Mouse (Mus musculus): ENCODE measurements at regions not wholly inside any gene's neighbourhood (a gene's known extent, or its start where the extent isn't known, plus 50 kb on each side); places are given as distances from the start of the nearest gene placed in this dataset.

GRCm38 (mm10) chr8:46898697-46899445, 87.8 kb upstream of the Enpp6 start:
- ATAC-seq (replicated peaks; ENCODE audit: low read depth, poor library complexity, severe bottlenecking), result peak; percentile 49

- no peak for ATAC-seq (replicated peaks; ENCODE audit: low read depth, poor library complexity, severe bottlenecking)
Observed at GRCm38 (mm10) chr8:46900826-46901225, 85.9 kb upstream of the Enpp6 start.

GRCm38 (mm10) chr8:46904731-46905130, 82.0 kb upstream of the Enpp6 start:
- ATAC-seq (replicated peaks; ENCODE audit: low read depth, poor library complexity, severe bottlenecking), result no peak

GRCm38 (mm10) chr8:46907390-46907789, 79.3 kb upstream of the Enpp6 start:
- ATAC-seq (replicated peaks; ENCODE audit: low read depth, poor library complexity, severe bottlenecking), result no peak

- ATAC-seq (replicated peaks; ENCODE audit: low read depth, poor library complexity, severe bottlenecking), result 0 out of 2 replicates have a peak, but pooled peaks have one; percentile 32
Observed at GRCm38 (mm10) chr8:46908186-46908585, 78.5 kb upstream of the Enpp6 start.

GRCm38 (mm10) chr8:46913956-46914355, 72.7 kb upstream of the Enpp6 start:
- 0 out of 2 replicates have a peak, but pooled peaks have one; percentile 36 for ATAC-seq (replicated peaks; ENCODE audit: low read depth, poor library complexity, severe bottlenecking)

GRCm38 (mm10) chr8:46920071-46920470, 66.6 kb upstream of the Enpp6 start:
- peak; percentile 85 for ATAC-seq (replicated peaks; ENCODE audit: low read depth, poor library complexity, severe bottlenecking)

GRCm38 (mm10) chr8:46921075-46921474, 65.6 kb upstream of the Enpp6 start:
- peak; percentile 57 for ATAC-seq (replicated peaks; ENCODE audit: low read depth, poor library complexity, severe bottlenecking)

GRCm38 (mm10) chr8:46921585-46921984, 65.1 kb upstream of the Enpp6 start:
- no peak for ATAC-seq (replicated peaks; ENCODE audit: low read depth, poor library complexity, severe bottlenecking)

GRCm38 (mm10) chr8:46924787-46925548, 61.7 kb upstream of the Enpp6 start:
- no peak for ATAC-seq (replicated peaks; ENCODE audit: low read depth, poor library complexity, severe bottlenecking)

- ATAC-seq (replicated peaks; ENCODE audit: low read depth, poor library complexity, severe bottlenecking), result peak; percentile 87
Observed at GRCm38 (mm10) chr8:46928718-46929117, 58.0 kb upstream of the Enpp6 start.

GRCm38 (mm10) chr8:46929678-46930077, 57.0 kb upstream of the Enpp6 start:
- no peak for ATAC-seq (replicated peaks; ENCODE audit: low read depth, poor library complexity, severe bottlenecking)

GRCm38 (mm10) chr8:46931267-46931666, 55.4 kb upstream of the Enpp6 start:
- ATAC-seq (replicated peaks; ENCODE audit: low read depth, poor library complexity, severe bottlenecking), result peak; percentile 67

- ATAC-seq (replicated peaks; ENCODE audit: low read depth, poor library complexity, severe bottlenecking), result no peak
Observed at GRCm38 (mm10) chr8:46933256-46933655, 53.4 kb upstream of the Enpp6 start.

GRCm38 (mm10) chr8:46934254-46934653, 52.4 kb upstream of the Enpp6 start:
- peak; percentile 42 for ATAC-seq (replicated peaks; ENCODE audit: low read depth, poor library complexity, severe bottlenecking)

- peak; percentile 78 for ATAC-seq (replicated peaks; ENCODE audit: low read depth, poor library complexity, severe bottlenecking)
Observed at GRCm38 (mm10) chr8:46934898-46935297, 51.8 kb upstream of the Enpp6 start.

- no peak for ATAC-seq (replicated peaks; ENCODE audit: low read depth, poor library complexity, severe bottlenecking)
Observed at GRCm38 (mm10) chr8:46936039-46936438, 50.6 kb upstream of the Enpp6 start.

Measured in common myeloid progenitor, adult 5-6 weeks (primary cell).